Mouse (Mus musculus) kidney, postnatal 25 days (tissue): ENCODE measurements around the gene Def8.

Experiments
- DNase-seq, 2 experiments: peaks; one replicate each; pipeline ENCODE4 v3.0.0; 2021; ENCODE audit warnings: mixed read lengths in 2 of 2

The Def8 gene

GRCm38 (mm10) chr8:123498963-123499362 is 75.6 kb downstream of the Def8 start:
- DNase-seq, result no peak

GRCm38 (mm10) chr8:123499556-123499955 is 76.2 kb downstream of the Def8 start:
- DNase-seq, result no peak

GRCm38 (mm10) chr8:123502192-123502591 is 78.9 kb downstream of the Def8 start:
- no peak for DNase-seq

- DNase-seq, result no peak
Observed at GRCm38 (mm10) chr8:123503801-123504467, 80.6 kb downstream of the Def8 start.

DNA sequence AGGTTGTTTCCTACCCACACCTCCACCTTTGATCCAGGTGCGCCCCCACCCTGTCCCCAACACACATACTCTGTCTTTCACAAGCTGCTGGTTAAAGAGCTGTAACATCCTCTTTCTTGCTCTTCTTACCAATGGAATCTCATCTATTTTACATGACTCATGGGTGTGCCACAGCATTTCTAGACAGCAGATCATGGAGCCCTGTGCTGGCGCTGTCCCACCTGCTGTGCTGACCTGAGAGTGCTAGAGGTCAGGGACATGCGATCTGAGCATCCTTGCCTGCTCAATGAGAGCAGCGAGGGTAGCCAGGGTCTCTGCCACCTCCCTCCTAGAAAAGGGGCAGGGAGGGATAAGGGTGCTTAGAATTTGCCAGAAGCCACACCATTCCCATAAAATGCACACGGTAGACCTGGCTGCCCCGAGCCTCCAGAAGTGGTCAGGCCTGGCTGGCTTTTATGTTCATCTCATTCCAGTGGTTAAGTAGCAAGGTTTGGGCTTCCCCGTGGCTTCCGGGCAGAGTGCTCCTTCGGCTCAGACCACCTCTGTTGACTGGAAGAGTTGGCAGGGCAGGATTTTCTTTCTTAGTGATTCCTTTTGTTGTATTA is 81.4 kb downstream of the Def8 start:
- DNase-seq, result no peak

GRCm38 (mm10) chr8:123505267-123505666 is 81.9 kb downstream of the Def8 start:
- DNase-seq, result no peak

DNA sequence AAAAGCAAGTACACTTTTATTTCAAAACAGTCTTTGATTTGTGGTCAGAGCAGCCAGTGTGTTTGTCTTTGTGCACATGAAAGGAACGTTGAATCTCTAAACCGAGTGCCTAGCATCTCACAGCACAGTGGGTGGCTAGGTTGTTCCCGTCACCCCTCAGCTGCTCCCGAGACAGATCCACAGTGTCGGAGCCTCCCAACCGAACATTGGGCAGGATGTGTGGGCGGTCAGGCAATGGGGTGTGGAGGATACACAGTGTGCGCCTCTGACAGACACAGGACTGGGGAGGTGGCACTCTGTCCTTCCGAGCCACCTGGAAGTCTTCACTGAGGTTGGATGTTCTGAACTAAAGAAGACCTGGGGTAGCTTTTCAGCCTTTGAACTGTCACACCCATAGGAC is 82.4 kb downstream of the Def8 start:
- DNase-seq, result no peak

GRCm38 (mm10) chr8:123507153-123507552 is 83.8 kb downstream of the Def8 start:
- no peak for DNase-seq

- no peak for DNase-seq
Observed at GRCm38 (mm10) chr8:123510819-123511218, 87.5 kb downstream of the Def8 start.
